Mouse (Mus musculus) liver, adult 10 weeks (tissue): ENCODE data around the gene Ism1. TPM values are rescaled to one million over a fixed set of nuclear protein-coding genes. Genes with fewer than 3 reads are reported as not detected.

Experiments used
- polyA plus RNA-seq: library from polyadenylated mRNA; stranded (reverse); fragments of 350-450 nt; fragmentation: Illumina TruSeq; extraction: RNeasy Lipid Tissue Mini Kit (QIAGEN cat#74804); gene quantifications from one replicate; pipeline ENCODE4 v1.2.3, GENCODE M21; 2014; ENCODE audit warnings: low read depth, low replicate concordance

Ism1 gene
- polyA plus RNA-seq = 0.13 TPM

DNA sequence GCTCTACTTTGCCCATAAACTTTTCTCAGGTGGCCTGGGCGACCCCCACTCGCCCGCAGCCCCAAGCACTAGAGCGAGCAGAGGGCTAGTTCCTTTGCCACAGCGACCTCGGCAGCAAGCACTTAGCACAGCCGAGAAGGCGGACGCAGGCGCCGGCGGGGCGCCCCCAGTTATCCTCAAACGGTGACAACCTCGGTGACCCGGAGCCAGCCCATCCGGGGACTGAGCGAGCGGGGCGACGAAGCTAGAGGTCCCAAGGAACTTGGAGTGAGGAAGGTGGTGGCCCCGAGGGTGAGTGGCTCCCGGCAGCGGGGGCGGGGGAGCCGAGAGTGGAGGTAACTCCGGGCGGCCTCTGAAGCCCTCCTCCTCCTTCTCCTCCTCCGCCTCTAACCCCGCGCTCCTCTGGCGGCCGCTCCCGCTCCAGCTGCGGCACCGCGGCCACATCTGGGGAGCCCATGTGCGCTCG lies at the start of gene Ism1:
Gene Ism1, plus strand, starts transcription at position 370 of the 466 bp plus-strand sequence.

Other genes starting within 250 kb of the Ism1 start
- gene Sptlc3, start 184.3 kb upstream of the Ism1 start, polyA plus RNA-seq = not detected